Mouse (Mus musculus) liver, embryonic 14.5 days (tissue): ENCODE measurements around the gene Olfr1359.

Experiments used
- CTCF ChIP-seq: IDR thresholded peaks from 2 replicates; pipeline ENCODE4 v1.5.1; 2016; ENCODE audit warnings: antibody characterized with exemption, low read depth, control low read depth
- EP300 ChIP-seq: IDR thresholded peaks from 2 replicates; pipeline ENCODE4 v1.6.1; 2016; ENCODE audit warnings: antibody characterized with exemption, low read depth

DNA sequence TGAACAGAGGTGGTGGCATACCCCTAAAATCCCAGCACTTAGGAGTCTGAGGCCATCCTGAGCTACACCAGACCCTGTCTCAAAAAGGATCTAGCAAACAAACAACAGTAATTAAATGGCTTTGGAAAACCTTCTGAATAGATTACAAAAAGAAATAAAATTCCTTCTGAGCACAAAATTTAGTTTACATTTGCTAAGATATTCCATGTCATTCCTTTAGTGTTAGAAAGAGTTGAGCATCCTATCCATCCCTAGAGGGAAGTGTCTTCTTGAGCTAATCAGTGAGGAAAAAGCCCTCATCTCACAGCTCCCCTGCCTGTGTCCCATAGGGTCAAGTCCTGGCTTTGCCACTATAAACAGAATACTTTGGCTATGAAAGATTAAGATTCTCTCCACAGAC is at the start of gene Olfr1359:
- TF ChIP-seq CTCF (no peak), EP300 (no peak)
